Mouse (Mus musculus): ENCODE data around the gene Cts3. TPM values are rescaled to one million over a fixed set of nuclear protein-coding genes. Genes with fewer than 3 reads are reported as not detected.
"Not testable (repeated sequence)": the region's sequence is repeated elsewhere in the genome, so short reads cannot be mapped to it uniquely, and the experiment has no call there.

Cts3 gene
- not detected for total RNA-seq (2021)

- intact Hi-C loops (cut with DNase I): no loop called here
- no peak for DNase-seq (ENCODE audit: low spot score in 2 of 2)
These were observed at the start of gene Cts3 for GRCm38 (mm10) chr13:61570027-61570426. TSS of gene Cts3 (minus strand) at chr13:61570127.

DNA sequence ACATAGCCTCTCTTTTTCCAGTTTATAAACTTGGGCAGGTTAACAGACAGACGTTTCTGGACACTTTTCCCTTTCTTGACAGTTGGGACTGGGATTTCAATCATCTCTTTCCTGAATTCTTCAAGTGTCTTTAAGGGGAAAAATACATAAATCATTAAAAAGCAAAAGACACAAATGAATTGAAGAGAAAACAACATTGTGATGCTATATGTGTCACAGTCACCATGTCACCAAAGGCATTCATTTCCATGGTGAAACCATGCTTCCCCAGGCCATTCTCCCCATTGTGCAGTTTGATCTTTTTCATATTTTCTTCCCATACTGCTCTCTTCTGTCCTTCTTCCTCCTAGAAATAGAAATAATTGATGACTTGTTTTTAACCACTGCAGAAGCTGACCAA, 1.9 kb downstream of the Cts3 start, which contains the start of gene Gm49352:
Gene Gm49352 (minus strand): TSS at position 101 of the 400 bp plus-strand sequence.
- intact Hi-C loops (cut with DNase I): not testable (repeated sequence)

GRCm38 (mm10) chr13:61541631-61542030, 28.3 kb downstream of the Cts3 start, which contains the start of gene Ctsm:
TSS of gene Ctsm (minus strand) at chr13:61541839.
- no peak for DNase-seq (ENCODE audit: low spot score in 2 of 2)
- intact Hi-C loops (cut with DNase I): no loop called here

More for the DNA sequence above, 1.9 kb downstream of the Cts3 start, which contains the start of gene Gm49352:
- not testable (repeated sequence) for DNase-seq (ENCODE audit: low spot score in 2 of 2)

Other genes with a start within 250 kb of the Cts3 start
- gene Cts7, start 211.9 kb downstream of the Cts3 start, total RNA-seq (2021): not detected
- gene Ctsm, start 28.3 kb downstream of the Cts3 start, total RNA-seq (2021): not detected
- not detected for gene Gm49352, start 2.0 kb downstream of the Cts3 start, total RNA-seq (2021)

Data from left cerebral cortex, postnatal 25 days (tissue).